Mouse (Mus musculus): ENCODE results near the gene Gm5796.
"Not testable (repeated sequence)": the region's sequence is repeated elsewhere in the genome, so short reads cannot be mapped to it uniquely, and the experiment has no call there.

- not testable (repeated sequence) for TF ChIP-seq CTCF (IDR thresholded peaks at IDR 0.05; ENCODE audit: low read depth, low read length); EP300 (IDR thresholded peaks at IDR 0.05; ENCODE audit: insufficient read depth, low read depth, low read length)
Observed at GRCm38 (mm10) chr14:4083820-4084219, 60.1 kb downstream of the Gm5796 start, which contains the start of gene Gm3115.

Measured in ES-Bruce4 (cell line).